Mouse (Mus musculus): ENCODE data around the gene Fastk.
A peak's percentile ranks its signal among the peaks of the same experiment; 100 is the strongest.

Fastk gene

DNA sequence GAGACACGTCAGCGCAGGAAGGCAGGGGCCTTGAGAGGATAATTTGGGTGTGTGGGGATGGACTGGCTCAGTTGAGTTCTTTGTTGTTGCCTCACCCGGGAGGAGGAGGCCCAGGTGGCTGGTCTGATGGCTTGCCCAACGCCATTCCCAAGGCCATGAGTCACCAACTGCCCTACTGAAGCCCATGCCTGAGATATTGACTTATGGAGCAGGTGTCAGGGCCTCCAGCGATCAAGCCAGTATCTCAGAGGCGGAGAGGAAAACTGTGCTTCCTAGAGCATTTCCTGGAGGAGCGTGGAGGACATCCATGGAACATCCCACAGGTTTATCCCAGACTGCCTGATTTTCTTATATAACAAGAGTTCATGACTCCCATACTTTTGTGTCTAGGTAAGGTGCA lies 52.4 kb downstream of the Fastk start:
- no peak for DNase-seq (ENCODE audit: low read depth, low spot score)

DNA sequence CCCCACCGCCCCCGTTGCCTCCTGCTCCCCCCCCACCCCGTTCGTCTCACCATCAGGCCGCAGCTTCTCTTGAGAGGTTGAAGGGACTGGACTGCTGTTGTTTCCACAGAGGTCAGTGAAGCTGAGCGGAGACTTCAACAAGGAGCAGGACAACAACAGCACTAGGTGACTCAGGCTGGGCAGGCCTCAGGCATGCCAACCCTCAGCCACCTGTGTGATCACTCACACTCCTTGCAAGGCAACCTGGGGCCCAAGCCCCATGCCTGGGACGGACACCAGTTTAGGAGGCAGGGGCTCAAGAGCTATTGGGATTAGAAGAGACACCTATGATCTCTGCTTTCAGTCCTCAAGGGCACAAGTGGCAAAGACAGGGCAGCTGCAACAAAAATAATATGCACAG lies 53.2 kb downstream of the Fastk start, which contains the start of gene Atg9b:
Gene Atg9b, minus strand, starts transcription at position 280 of the 400 bp plus-strand sequence.
- no peak for DNase-seq (ENCODE audit: low read depth, low spot score)

GRCm38 (mm10) chr5:24389658-24390020 lies 55.4 kb downstream of the Fastk start:
- no peak for DNase-seq (ENCODE audit: low read depth, low spot score)

GRCm38 (mm10) chr5:24389011-24389657 lies 56.0 kb downstream of the Fastk start:
- DNase-seq (ENCODE audit: low read depth, low spot score) = peak; percentile 76
